Mouse (Mus musculus) left cerebral cortex, postnatal 14 days (tissue): ENCODE measurements around the gene Ppp1r18. TPM values are rescaled to one million over a fixed set of nuclear protein-coding genes. Genes with fewer than 3 reads are reported as not detected.

ENCODE experiments used
- DNase-seq, 2 experiments: peaks; one replicate each; pipeline ENCODE4 v3.0.0; 2021 to 2022; ENCODE audit warnings: low spot score in 2 of 2, mixed read lengths in 1 of 2
- intact Hi-C: fragments of 180-260 bp; cut with DNase I; formaldehyde crosslinking; loops from one replicate; pipeline ENCODE4 v1.15.1; 2025
- long read RNA-seq, 2 experiments: library from polyadenylated mRNA; stranded (forward); transcript quantifications; one replicate each; pipeline ENCODE4 v2.0.0; 2021
- total RNA-seq, 2 experiments: library from RNA; stranded (reverse); gene quantifications; 2 replicates each; pipeline ENCODE4 v1.2.3; 2021

Gene Ppp1r18
- 10 to 100 TPM; 12.8 to 14.1 TPM for total RNA-seq
- long read RNA-seq, experiment 1, transcript Ppp1r18-205 (3 exons, 3,185 nt) = major isoform, 8 of 11 reads
- long read RNA-seq, experiment 1, partial matches to known transcripts = 1 of 11 reads
- long read RNA-seq, experiment 1, other reads (novel, unspliced or antisense) = 2 of 11 reads
- long read RNA-seq, experiment 2, transcript Ppp1r18-205 (3 exons, 3,185 nt) = major isoform, 5 of 5 reads
- long read RNA-seq, experiment 2, partial matches to known transcripts = 0 of 5 reads
- long read RNA-seq, experiment 2, other reads (novel, unspliced or antisense) = 0 of 5 reads

DNA sequence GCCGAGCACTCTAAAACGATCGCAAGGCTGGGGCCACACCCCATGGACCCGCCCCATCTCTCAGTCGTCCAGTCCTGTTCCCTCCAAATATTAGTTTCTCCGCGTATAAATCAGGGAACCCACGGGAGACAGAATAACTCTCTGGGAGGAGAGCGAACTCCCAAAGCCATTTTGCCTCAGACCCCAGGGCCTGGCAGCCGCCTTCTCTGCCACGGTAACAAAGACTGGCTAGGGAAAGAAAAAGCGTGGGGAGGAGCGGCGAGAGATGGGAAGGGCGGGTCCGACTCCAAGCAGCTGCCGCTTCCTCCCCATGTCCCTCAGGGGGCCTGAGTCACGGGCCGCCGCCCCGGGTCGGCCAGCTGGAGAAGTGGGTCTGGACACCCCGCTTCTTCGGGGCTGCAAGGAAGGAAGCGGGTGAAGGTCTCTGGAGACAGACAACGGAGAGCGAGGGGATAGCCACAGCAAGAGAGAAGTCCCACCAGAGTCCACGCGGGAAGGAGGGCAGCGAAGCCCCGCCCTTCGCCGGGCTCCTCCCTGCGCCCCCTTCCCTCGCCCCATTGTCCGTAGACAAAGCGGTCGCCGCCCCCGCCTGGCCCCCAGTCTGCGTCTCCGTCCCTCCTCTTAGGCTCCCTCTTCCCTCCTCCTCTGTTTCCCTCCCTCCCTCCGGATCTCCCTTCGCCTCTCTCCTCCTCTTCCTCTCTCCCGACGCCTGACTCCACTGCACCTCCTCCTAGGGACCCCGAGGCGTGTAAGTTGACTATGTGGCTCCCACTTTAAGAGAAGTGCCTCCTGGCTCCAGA, at the start of gene Ppp1r18:
Gene Ppp1r18, plus strand, starts transcription at position 113 of the 800 bp plus-strand sequence.
- peak in 1 of 2 experiments; percentile 38 for DNase-seq
- intact Hi-C loops = loop anchor here (2.0 kb wide), 1 partner anchor 29 kb away; no protein-coding TSS in a partner anchor

DNA sequence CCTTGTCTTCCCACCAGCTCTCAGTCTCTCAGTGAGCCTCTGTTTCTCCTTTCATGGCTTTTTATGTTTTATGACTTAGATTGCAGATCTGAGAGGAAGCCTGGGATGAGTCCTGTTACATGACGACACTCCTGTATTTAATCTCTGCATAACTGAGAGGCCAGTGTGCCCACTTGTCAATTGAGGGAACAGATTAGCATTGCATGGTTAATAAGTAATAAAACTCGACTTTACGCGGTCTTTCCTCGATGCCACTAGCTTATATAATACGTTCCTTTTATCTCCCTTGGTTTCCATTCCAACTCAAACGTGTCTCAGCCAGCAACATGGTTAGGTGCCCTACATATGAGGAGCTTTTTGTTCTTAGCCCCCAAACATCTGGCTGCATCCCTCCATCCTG, 49.6 kb upstream of the Ppp1r18 start:
- intact Hi-C loops = no loop called here
- DNase-seq = no peak

DNA sequence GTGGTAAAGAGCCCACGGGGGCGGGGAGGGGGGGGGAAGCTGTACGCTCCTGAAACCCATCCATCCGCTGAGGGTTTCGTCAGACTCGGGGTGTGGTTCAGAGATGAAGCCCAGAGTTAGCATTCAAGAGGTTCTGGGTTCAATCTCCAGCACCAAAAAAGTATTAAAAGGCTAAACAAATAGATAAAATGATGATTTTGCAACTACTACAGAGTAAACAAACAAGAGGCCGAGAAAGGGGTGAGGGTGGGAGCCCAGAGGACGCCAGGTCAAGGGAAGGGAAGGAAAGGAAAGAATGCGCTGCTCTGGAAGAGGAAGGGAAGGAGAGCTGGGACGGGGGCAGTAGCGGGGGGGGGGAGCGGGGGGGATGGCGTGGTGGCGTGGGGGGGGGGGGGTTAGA, 48.7 kb upstream of the Ppp1r18 start:
- DNase-seq = no peak
- intact Hi-C loops = no loop called here

DNA sequence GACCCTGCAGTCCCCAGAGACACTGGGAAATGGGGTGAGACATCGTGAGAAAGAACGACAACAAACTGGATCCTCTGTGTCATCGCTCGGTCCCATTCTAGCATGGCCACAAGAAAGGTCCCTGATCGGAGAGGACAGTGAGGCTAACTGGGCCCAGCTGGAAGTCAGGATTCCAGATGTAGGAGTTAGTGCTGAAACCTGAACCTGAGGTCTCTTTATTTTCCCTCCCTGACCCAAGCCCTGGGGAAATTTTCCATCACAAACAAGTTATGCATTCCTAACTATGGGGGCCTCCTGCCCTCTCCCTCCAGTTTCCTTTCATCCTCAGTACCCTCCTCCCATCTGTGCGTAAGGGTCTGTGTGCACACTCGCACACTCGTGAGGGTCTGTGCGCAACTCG, 48.2 kb upstream of the Ppp1r18 start:
- no peak for DNase-seq
- intact Hi-C loops = no loop called here

DNA sequence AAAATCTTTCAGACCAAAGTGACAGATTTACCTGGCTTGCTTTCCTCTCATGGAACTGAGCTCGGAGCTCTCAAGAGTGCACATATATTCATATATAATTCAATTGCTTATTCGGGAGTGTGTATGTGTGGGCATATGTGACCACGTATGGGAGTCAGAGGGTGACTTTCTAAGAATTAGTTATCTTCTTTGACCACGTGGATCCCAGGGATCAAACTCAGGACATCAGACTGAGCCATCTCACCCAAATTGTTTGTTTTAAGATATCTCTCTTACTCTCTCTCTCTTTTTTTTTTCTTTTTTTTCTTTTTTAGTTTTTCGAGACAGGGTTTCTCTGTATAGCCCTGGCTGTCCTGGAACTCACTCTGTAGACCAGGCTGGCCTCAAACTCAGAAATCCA, 45.3 kb upstream of the Ppp1r18 start:
- DNase-seq = no peak
- intact Hi-C loops = loop anchor here (10.0 kb wide), 1 partner anchor 155 kb away; the partner anchor contains the start of gene Gnl1

DNA sequence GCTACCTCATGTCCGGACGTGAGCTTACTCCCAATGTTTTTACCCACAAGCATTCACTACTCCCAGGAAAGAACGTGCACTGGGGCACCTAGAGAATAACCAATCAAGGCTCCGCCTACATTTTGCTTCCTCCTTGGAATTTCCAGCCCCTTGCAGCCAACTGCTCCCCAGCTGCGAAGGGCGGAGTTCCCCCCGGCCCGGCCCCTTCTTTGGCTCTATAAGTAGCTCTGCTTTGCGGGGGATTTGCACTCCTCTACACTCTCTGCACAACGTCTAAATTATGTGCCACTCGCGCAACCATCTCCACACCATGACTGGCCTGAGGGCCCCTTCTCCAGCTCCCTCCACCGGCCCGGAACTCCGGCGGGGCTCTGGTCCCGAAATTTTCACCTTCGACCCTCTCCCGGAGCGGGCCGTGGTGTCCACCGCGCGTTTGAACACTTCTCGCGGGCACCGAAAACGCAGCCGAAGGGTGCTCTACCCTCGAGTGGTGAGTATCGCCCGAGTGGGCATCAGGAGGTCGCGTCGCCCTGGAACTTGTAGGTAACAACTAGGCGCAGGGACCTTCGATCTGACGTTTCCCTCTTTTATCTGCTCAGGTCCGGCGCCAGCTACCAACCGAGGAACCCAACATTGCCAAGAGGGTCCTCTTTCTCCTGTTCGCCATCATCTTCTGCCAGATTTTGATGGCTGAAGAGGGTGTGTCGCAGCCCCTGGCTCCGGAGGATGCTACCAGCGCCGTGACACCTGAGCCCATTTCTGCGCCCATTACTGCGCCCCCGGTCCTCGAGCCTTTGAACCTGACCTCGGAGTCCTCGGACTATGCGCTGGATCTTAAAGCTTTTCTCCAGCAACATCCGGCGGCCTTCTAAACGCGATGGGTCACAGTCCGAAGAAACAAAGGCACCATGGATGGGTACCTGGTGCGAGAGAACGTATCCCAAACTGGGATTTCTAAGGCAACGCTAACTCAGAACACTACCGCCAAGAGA, 43.7 kb upstream of the Ppp1r18 start, which contains the start of gene Ier3:
Gene Ier3, plus strand, starts transcription at position 246 of the 992 bp plus-strand sequence.
- intact Hi-C loops = loop anchor here (10.0 kb wide), 1 partner anchor 153 kb away; the partner anchor contains the start of gene Gnl1
- peak; percentile 64 to 69 for DNase-seq

DNA sequence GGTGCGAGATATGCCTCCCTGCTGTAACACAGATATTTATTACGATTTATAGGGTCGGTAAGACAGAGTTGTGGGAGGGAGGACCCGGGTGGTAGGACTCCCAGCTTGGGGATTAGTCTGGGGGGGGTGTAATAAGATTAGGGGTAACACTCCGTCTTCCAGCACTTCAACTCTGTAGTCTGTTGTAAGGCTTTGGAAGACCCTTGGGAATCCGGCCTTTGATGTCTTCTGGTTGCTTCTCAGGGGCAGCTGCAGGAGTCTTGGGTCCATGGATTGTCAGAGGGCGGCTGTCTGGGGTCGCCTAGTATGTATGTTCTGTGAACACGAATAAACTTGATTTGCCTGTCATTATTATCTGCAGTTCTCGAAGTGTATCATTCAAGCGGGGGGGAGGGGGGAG, 42.8 kb upstream of the Ppp1r18 start:
- no peak for DNase-seq
- intact Hi-C loops = loop anchor here (10.0 kb wide), 1 partner anchor 152 kb away; the partner anchor contains the start of gene Gnl1

DNA sequence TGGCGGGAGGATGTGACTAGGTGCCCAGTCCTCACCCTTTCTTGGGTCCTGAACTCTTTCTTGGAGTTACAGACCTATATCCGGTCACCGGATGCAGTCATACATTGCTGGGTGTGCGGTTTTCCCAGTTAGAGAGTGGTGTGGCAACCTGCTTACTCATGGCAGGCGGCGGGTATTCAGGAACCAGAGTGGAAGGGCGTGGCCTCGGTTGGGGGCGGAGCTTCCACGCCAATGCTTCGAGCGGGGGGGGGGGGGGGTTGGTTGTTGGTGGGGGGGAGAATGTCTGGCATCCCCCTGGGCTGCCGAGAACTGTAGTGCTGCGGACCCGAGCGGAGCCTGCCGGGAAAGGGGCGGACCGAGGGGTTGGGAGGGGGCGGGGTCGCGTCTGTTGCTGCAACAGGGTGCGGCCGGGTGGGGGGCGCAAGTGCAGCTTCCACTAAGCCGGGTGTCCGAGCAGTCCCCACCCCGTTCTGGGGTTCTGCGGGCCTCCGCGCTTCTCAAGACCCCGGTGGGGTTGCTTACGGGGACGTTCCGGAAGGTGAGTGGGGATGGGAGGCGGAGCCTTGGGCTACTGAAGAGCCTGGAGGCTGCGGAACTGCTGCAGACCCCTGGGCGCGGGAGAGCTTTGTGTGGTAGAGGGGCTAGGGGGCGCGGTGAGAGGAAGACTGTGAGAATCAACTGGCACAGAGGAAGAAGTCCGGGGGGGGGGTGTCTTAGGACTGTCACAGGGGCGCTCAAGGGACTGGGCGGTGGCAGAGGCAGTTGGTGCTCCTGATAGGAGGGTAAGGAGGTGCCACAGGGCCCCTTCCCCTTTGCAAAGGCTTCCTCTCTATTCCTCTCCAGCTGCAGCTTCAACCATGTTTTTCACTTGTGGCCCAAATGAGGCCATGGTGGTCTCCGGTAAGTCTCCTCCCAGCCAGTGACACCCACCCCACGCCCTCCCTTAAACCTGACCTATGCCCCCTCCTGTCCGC, 42.1 kb upstream of the Ppp1r18 start, which contains the start of gene Flot1:
Gene Flot1, plus strand, starts transcription at position 267 of the 974 bp plus-strand sequence.
- intact Hi-C loops = loop anchor here (10.0 kb wide), 1 partner anchor 152 kb away; the partner anchor contains the start of gene Gnl1
- DNase-seq = peak; percentile 77 to 85

DNA sequence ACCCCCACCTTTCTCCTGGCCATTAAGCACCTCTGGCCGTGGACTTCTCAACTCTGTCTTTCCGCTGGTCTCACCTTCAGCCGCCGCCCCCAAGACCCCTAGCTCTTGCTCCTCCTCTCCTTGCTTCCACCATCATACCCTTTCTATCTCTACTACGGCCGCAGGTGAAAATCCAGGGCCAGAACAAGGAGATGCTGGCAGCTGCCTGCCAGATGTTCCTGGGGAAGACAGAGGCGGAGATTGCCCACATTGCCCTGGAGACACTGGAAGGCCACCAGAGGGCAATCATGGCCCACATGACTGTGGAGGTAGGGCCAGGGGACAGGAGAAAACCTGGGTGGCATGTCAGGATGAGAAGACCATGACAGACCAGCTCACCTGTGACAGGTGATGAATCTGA, 41.0 kb upstream of the Ppp1r18 start:
- intact Hi-C loops = loop anchor here (2.0 to 10.0 kb wide), 2 partner anchors 86 to 150 kb away; partner anchors contain the start of gene Gnl1
- no peak for DNase-seq

DNA sequence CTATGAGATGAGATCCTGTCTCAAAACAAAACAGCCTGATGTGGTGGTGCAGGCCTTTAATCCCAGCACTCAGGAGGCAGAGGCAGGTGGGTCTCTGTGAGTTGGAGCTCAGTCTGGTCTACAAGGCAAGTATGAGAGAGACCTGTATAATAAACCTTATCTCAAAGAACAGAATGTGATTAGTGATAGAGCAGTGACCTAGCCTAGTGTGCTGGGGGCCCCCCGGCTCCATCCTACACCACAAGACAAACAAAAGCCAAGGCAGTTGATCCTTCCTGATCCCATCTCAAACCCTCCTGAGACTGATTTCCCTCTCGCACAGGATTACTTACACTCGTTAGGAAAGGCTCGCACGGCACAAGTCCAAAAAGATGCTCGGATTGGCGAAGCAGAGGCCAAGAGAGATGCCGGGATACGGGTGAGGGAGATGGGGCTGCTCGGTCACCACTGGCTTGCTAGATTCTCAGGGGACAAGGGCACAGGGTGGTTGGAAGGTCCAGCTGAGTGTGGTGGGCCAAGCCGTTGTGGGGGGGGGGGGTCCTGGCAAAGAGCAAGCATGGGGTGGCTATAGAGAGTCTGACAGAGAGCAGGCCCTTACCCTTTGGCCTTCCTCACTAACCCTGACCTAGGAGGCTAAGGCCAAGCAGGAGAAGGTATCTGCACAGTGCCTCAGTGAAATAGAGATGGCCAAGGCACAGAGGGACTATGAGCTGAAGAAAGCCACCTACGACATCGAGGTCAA, 40.1 kb upstream of the Ppp1r18 start:
- intact Hi-C loops = loop anchor here (2.0 to 10.0 kb wide), 2 partner anchors 86 to 150 kb away; partner anchors contain the start of gene Gnl1
- DNase-seq = no peak

DNA sequence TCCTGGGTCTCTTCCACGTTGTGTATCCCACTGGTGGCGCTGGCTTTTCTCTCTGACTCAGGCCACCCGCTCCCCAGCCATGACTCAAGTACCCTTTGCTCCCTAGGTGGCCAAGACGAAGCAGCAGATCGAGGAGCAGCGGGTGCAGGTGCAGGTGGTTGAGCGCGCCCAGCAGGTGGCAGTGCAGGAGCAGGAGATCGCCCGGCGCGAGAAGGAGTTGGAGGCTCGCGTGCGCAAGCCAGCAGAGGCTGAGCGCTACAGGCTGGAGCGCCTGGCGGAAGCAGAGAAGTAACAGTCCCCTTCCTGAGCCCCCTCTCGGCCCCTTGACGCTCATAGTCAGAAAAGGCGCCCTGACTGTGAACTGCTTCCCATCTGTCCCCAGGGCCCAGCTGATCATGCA, 35.7 kb upstream of the Ppp1r18 start:
- DNase-seq = peak; percentile 85 to 87
- intact Hi-C loops = loop anchor here (10.0 kb wide), 1 partner anchor 145 kb away; the partner anchor contains the start of gene Gnl1

DNA sequence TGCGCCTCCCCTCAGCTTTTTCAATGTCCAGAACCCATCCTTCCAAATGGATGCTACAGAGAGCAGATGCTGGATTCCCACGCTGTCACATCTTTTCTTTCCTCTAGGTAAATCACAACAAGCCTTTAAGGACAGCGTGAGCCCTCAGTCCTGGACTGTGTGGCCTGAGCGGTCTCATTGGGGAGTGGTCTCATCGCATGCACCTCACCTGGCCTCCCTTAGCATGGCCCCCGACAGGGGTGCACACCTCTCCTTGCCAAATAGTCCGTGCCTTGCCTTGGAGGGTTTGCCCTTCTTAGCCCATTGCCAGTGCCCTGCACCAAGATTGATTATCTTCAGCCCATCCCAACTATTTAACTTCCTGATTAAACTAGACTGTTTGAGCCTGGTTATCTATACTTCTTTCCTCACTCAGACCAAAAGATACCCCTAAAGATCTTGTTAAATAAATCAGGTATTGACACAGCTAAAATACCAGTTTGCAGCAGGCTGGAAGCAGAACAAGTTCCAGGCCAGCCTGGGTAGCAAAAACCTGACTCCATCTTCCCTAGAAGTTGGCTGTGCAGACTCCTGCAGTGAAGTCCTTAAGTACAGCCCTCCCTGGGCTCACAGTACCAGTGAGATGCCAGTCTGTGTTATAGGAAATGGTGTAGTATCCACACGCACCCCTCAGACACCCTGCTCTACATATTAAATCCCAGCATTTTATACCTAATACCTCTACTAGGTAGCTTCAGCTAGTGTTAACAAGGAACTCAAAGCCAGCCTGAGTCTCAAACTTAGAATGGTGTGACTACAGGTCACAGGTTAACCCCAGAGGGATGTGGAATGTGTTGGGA, 32.8 kb upstream of the Ppp1r18 start:
- no peak for DNase-seq
- intact Hi-C loops = no loop called here

DNA sequence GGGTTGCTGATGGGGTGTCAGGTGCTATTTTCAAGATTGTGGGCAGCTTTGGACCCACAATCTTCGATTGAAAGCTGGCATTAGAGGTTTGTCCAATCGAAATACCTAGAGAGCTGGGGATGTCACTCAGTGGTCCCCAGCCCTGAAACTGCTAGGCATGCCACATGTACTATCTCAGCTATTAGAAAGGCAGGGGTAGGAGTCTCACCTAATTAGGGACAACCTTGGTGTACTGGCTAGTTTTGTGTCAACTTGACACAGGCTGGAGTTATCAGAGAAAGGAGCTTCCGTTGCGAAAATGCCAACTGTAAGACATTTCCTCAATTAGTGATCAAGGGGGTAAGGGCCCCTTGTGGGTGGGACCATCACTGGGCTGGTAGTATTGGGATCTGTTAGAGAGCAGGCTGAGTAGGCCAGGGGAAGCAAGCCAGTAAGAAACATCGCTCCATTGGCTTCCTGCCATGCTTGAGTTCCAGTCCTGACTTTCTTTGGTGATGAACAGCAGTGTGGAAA, 32.1 kb upstream of the Ppp1r18 start:
- intact Hi-C loops = no loop called here
- DNase-seq = peak in 1 of 2 experiments; percentile 36

DNA sequence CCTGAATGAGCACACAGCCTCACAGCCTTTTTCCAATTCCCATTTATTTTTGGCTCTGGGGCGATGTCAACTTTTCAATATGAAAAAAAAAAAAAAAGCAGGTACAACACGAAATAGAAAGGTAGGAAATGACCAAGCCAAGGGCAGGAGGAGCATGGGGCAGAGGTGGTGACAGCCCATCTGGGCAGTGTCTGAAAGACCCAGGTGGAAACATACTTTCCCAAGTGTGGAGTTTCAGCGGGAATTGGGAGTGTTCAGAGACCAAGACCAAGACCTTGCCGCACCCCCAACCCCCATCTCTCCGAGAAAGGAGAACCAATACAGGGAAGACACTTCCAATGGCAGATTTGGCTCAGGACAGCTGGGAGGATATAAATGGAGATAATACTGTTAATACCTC, 31.5 kb upstream of the Ppp1r18 start:
- DNase-seq = no peak
- intact Hi-C loops = no loop called here

DNA sequence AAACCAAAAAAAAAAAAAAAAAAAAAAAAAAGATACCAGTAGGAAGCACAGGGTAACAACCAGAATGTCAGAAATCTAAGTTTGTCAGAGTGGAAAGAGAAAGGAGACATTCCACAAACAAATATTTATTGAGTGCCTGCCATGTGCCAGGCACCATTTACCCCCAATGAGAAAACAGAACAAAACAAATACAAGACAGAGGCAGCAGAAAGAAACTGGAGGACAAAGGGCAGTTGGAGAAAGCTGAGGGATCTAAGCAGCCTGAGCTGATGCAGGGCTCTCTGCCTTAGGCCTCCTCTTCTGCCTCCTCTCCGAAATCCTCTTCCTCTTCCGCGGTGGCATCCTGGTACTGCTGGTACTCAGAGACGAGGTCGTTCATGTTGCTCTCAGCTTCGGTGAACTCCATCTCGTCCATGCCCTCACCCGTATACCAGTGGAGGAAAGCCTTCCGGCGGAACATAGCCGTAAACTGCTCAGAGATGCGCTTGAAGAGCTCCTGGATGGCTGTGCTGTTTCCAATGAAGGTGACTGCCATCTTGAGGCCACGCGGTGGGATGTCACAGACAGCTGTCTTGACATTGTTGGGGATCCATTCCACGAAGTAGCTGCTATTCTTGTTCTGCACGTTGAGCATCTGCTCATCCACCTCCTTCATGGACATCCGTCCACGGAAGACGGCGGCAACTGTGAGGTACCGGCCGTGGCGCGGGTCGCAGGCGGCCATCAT, 30.5 kb upstream of the Ppp1r18 start:
- DNase-seq = peak; percentile 51 to 58
- intact Hi-C loops = no loop called here
